7 mouse cellular contexts compared by ENCODE assay signal in genomic region chr15:97907202-97907601, GRCm38 (mm10). TPM values are rescaled to one million over a fixed set of nuclear protein-coding genes. Genes with fewer than 3 reads are reported as not detected.
DNase-seq lines count a peak whose midpoint lies in the region; ATAC-seq and TF ChIP-seq lines count a peak whose summit lies in the region.

No protein-coding gene starts in this region.

- no peaks in the 10 kb centered on the region for H3K36me3 ChIP-seq in midbrain, embryonic 10.5 days
- H3K36me3 ChIP-seq in midbrain, postnatal 0 days (ENCODE audit: insufficient read depth, low read length), result no peaks in the 10 kb centered on the region
- no peaks in the 10 kb centered on the region for H3K36me3 ChIP-seq in embryonic facial prominence, embryonic 12.5 days
- no peaks in the 10 kb centered on the region for H3K36me3 ChIP-seq in neural tube, embryonic 12.5 days

- H3K4me1 ChIP-seq in midbrain, embryonic 10.5 days, result peaks cover 28% of the 10 kb centered on the region
- H3K4me1 ChIP-seq in midbrain, postnatal 0 days (ENCODE audit: insufficient read depth, low read length), result peaks cover 8% of the 10 kb centered on the region; the same call in 1 of the 2 replicates
- H3K4me1 ChIP-seq in embryonic facial prominence, embryonic 12.5 days, result 0 out of 2 replicates have a peak, but pooled peaks cover 15% of the 10 kb centered on the region
- H3K4me1 ChIP-seq in neural tube, embryonic 12.5 days, result peaks cover 12% of the 10 kb centered on the region

- no peaks in the 10 kb centered on the region for H3K9me3 ChIP-seq in midbrain, embryonic 10.5 days (replicated peaks)
- H3K9me3 ChIP-seq in midbrain, postnatal 0 days (ENCODE audit: low read length), result no peaks in the 10 kb centered on the region
- no peaks in the 10 kb centered on the region for H3K9me3 ChIP-seq in embryonic facial prominence, embryonic 12.5 days
- no peaks in the 10 kb centered on the region for H3K9me3 ChIP-seq in neural tube, embryonic 12.5 days

- 51% methylated on average over 5 of the region's 5 CpGs for WGBS in midbrain, embryonic 10.5 days
- WGBS in midbrain, postnatal 0 days, result 49% methylated on average over 5 of the region's 5 CpGs
- 49% methylated on average over 5 of the region's 5 CpGs for WGBS in embryonic facial prominence, embryonic 12.5 days
- WGBS in neural tube, embryonic 12.5 days, result 52% methylated on average over 5 of the region's 5 CpGs

- H3K27me3 ChIP-seq in midbrain, embryonic 10.5 days (ENCODE audit: low read depth, poor library complexity, severe bottlenecking), result peaks cover 81% of the 10 kb centered on the region
- peaks cover 20% of the 10 kb centered on the region for H3K27me3 ChIP-seq in midbrain, postnatal 0 days (ENCODE audit: insufficient read depth, low read length)
- H3K27me3 ChIP-seq in embryonic facial prominence, embryonic 12.5 days, result peaks cover 38% of the 10 kb centered on the region
- H3K27me3 ChIP-seq in neural tube, embryonic 12.5 days (replicated peaks), result peaks cover 32% of the 10 kb centered on the region

- TF ChIP-seq CTCF in midbrain, postnatal 0 days (IDR thresholded peaks at IDR 0.05), result no peak

- no peak overlapping the region for H3K9ac ChIP-seq in midbrain, postnatal 0 days (replicated peaks; ENCODE audit: low read length, poor library complexity, severe bottlenecking)
- no peak overlapping the region for H3K9ac ChIP-seq in embryonic facial prominence, embryonic 12.5 days
- H3K9ac ChIP-seq in neural tube, embryonic 12.5 days, result no peak overlapping the region

- ATAC-seq in midbrain, postnatal 0 days (ENCODE audit: low FRiP score), result no peak
- no peak for ATAC-seq in embryonic facial prominence, embryonic 12.5 days (ENCODE audit: insufficient number of reproducible peaks, insufficient read depth, low FRiP score, low TSS enrichment)
- no peak for ATAC-seq in neural tube, embryonic 12.5 days (ENCODE audit: low FRiP score, low read depth)

- no peak for DNase-seq in midbrain, embryonic 10.5 days (ENCODE audit: low spot score)
- no peak for DNase-seq in midbrain, postnatal 0 days (ENCODE audit: low spot score)
- DNase-seq in kidney, postnatal 25 days, result peak; percentile 57 to 75
- DNase-seq in T-cell, adult 2 months (ENCODE audit: low spot score), result no peak
- DNase-seq in thymus, postnatal 4 days, result no peak

- H3K4me2 ChIP-seq in midbrain, postnatal 0 days (ENCODE audit: low read depth, low read length, poor library complexity, severe bottlenecking), result no peak overlapping the region
- H3K4me2 ChIP-seq in embryonic facial prominence, embryonic 12.5 days (replicated peaks), result peak overlapping the region; percentile 87; the same call in 1 of the 2 replicates
- H3K4me2 ChIP-seq in neural tube, embryonic 12.5 days (replicated peaks), result peak overlapping the region; percentile 83

- peak overlapping the region; percentile 62 for H3K4me3 ChIP-seq in midbrain, embryonic 10.5 days
- H3K4me3 ChIP-seq in midbrain, postnatal 0 days (ENCODE audit: low read depth, low read length), result no peak overlapping the region
- no peak overlapping the region for H3K4me3 ChIP-seq in embryonic facial prominence, embryonic 12.5 days
- no peak overlapping the region for H3K4me3 ChIP-seq in neural tube, embryonic 12.5 days

- no peak overlapping the region for H3K27ac ChIP-seq in midbrain, embryonic 10.5 days (replicated peaks)
- H3K27ac ChIP-seq in midbrain, postnatal 0 days (ENCODE audit: low read depth, low read length), result no peak overlapping the region
- no peak overlapping the region for H3K27ac ChIP-seq in embryonic facial prominence, embryonic 12.5 days
- H3K27ac ChIP-seq in neural tube, embryonic 12.5 days, result no peak overlapping the region

RNA-seq across cellular contexts. Expression of gene Vdr, which starts 3.2 kb away (rescaled TPM):
- 0.72 and 1.0 TPM in 2 replicates for polyA plus RNA-seq in midbrain, embryonic 10.5 days (2016; fragmentation: Nextera tagmentation; extraction: Ambion mirVana)
- total RNA-seq in midbrain, postnatal 0 days (2014; rRNA removed), result 0.09 and 0.27 TPM in 2 replicates
- 0.12 and 0.22 TPM in 2 replicates for polyA plus RNA-seq in midbrain, postnatal 0 days (2015; fragmentation: Nextera tagmentation; extraction: Ambion mirVana)
- 0.60 and 0.97 TPM in 2 replicates for polyA plus RNA-seq in embryonic facial prominence, embryonic 12.5 days (2016; fragmentation: Nextera tagmentation; extraction: Ambion mirVana)
- polyA plus RNA-seq in neural tube, embryonic 12.5 days (2016; fragmentation: Nextera tagmentation; extraction: Ambion mirVana), result 0.09 and 0.41 TPM in 2 replicates

RNA-seq across cellular contexts. Expression of gene Tmem106c, which starts 56.8 kb away (rescaled TPM):
- polyA plus RNA-seq in midbrain, embryonic 10.5 days (2016; fragmentation: Nextera tagmentation; extraction: Ambion mirVana), result 55.6 and 61.1 TPM in 2 replicates
- 40.3 and 57.7 TPM in 2 replicates for total RNA-seq in midbrain, postnatal 0 days (2014; rRNA removed)
- 43.8 and 49.2 TPM in 2 replicates for polyA plus RNA-seq in midbrain, postnatal 0 days (2015; fragmentation: Nextera tagmentation; extraction: Ambion mirVana)
- polyA plus RNA-seq in embryonic facial prominence, embryonic 12.5 days (2016; fragmentation: Nextera tagmentation; extraction: Ambion mirVana), result 35.9 and 37.6 TPM in 2 replicates
- polyA plus RNA-seq in neural tube, embryonic 12.5 days (2016; fragmentation: Nextera tagmentation; extraction: Ambion mirVana), result 50.2 and 50.8 TPM in 2 replicates

Comparison
In these comparisons a context has a peak if more than half of its experiments do, and no peak if none do; other contexts are left out.
1. DNase-seq: peak in kidney, postnatal 25 days (2 of 2); none in midbrain, embryonic 10.5 days (single experiment), midbrain, postnatal 0 days (single experiment), T-cell, adult 2 months (single experiment) and thymus, postnatal 4 days (single experiment).